Mouse (Mus musculus) heart, adult 11 months (tissue): Measurements from ENCODE around the gene Slc7a11.
A peak's percentile ranks its signal among the peaks of the same experiment; 100 is the strongest.

Experiments
- DNase-seq: peaks from one replicate; pipeline ENCODE4 v3.0.0; 2022

Gene Slc7a11

DNA sequence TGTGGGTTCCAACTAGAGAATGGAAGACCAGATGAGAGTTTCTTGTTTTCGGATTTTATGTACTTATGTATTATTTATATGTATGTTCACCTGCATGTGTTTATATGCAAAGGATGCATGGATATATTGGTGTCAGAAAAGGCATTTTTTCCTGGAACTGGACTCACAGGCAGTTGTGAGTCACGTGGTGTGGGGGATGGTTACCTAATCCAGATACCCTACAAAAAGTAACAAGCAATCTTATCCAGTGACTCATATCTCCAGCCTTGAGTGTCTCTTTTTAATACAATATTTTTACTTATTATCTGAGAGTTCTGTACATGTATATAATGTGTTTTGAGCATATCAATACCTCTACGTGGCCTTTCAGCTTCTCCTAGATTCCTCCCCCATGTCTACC lies 469.4 kb downstream of the Slc7a11 start:
- no peak for DNase-seq

- DNase-seq = no peak
These were observed 477.8 kb downstream of the Slc7a11 start for GRCm38 (mm10) chr3:49965569-49965968.

DNA sequence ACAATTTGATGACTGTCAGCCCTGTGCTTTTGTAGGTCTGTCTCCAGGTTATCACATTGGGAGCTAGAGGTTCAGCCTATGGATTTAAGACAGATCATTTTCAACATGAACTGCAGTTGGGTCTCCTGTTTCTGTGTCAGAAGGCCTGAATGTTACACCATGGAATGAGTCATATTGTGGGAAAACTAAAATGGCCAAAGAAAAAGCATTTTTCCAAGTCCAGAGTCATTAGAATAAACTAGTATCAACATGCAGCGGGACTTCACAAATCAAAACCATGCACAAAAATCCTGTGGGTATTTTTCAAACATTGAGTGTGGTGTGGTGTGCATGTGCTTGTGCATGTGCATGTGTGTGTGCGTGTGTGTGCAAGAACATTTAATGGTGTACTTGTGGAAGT lies 482.8 kb downstream of the Slc7a11 start:
- no peak for DNase-seq

DNA sequence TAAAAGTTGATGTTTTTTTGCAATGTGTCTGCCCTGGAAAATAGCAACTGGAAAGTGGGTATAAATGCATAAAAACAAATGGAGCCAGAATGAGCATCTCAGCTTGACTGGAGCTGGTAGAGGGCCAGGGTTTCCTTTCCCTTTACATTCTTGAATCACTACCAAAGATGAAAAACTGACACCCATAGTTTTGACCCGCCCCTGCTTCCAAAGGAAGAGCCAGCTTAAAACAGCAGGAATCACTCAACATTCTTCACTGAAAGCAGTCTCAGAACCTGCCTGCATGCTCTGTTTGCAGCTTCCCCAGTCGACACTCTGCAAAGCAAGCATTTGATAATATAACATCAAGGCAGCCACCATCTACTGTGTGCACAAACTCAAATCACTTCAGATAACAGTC lies 496.6 kb downstream of the Slc7a11 start:
- peak; percentile 90 for DNase-seq

DNA sequence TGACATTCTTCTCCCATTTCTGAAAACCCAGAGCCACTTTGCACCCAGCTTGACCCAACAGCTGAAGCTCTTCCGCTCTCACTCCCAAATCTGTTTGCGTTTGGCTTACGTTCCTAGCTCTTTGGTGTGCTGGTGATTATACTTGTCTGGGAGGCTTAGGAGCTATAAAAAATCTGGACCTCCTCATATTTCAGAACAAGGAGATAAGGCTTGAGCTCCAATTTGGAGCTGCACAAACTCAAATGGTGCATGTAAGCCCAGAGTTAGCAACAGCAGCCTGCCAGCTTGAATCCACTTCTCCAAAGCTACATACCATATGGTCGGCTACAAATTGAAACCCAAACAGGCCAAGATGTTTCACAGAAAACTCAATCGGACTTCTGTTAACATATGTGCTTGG lies 498.6 kb downstream of the Slc7a11 start:
- peak; percentile 96 for DNase-seq

DNA sequence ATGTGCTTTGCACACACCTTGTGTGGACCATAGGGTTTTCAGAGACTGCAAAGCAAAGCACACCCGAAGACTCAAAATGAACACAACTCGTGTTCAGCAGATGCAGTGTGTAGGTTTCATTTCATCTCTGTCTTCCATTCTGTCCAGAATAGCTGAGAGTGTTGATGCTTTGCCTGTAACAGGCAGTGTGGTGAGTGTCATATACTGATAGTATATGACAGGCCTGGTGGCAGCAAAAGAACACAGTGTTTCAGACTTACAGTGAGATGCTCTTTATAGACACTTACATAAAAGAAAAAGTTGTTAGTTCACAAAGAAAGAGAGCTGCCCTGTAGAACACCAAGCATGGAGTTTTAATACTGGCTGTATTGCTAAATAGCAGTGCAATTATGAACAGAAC lies 505.8 kb downstream of the Slc7a11 start:
- no peak for DNase-seq

DNA sequence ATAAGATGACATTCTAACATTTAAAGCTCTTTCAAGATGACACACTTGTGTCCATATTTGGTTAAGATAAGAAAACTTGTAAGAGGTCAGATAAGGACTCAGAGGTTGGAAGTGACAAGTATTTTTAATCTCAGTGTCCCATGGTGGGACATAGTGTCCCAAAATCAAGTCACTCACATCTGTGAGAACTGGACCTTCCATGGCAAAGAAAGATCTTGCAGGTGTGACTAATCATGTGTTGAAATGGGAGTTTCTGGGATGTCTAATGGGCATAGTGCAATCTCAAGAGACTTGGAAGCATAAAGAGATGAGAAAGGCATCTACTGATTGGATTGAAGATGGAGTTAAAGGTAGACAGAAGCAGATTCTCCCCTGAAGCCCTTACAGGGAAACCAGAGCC lies 513.9 kb downstream of the Slc7a11 start:
- peak; percentile 92 for DNase-seq

GRCm38 (mm10) chr3:49928509-49929263 lies 514.7 kb downstream of the Slc7a11 start:
- peak; percentile 94 for DNase-seq

- no peak for DNase-seq
These were observed 529.5 kb downstream of the Slc7a11 start for GRCm38 (mm10) chr3:49913929-49914328.

DNA sequence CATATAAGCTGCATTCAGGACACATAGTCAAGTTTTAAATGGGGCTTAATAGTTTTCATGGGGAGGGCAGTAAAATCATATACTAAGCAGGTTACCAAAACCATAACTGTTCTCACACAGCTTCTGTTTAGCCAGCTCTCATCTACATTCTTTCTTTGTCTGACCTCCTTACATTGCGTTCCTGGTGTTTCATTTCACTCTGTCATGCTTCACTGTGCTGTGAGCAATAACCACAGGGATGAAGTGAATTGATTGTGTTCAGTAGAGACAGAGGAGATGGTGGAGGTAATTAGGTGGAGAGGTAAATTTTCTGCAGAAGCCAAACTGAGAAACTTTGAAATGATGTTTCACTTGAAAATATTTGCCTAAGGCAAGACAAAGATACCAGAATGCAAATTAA lies 532.5 kb downstream of the Slc7a11 start:
- DNase-seq = no peak

GRCm38 (mm10) chr3:49908426-49909341 lies 534.7 kb downstream of the Slc7a11 start:
- DNase-seq = no peak

- DNase-seq = no peak
These were observed 549.5 kb downstream of the Slc7a11 start for GRCm38 (mm10) chr3:49893945-49894344.

DNA sequence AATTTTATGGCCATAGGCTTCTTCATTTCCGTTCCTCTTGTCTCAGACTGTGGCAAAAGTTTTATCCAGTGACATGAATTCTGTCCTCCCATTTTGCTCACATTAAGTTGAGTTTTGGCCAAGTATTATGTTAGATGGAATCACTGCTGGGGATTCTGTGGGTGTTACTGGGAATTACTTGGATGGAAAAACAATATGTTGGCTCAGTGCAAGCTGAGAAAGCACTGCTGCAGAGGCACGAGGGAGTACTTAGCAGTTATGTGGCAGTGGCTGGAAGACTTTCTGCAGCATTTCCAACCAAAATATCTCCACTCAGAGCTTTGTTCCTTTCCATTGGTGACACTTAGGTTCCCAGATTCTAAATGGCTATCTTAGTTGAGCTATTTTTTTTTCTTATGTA lies 556.1 kb downstream of the Slc7a11 start:
- peak; percentile 87 for DNase-seq

GRCm38 (mm10) chr3:49886220-49886945 lies 557.0 kb downstream of the Slc7a11 start:
- no peak for DNase-seq

GRCm38 (mm10) chr3:49880496-49880895 lies 562.9 kb downstream of the Slc7a11 start:
- no peak for DNase-seq

- no peak for DNase-seq
These were observed 572.6 kb downstream of the Slc7a11 start for GRCm38 (mm10) chr3:49870786-49871185.

- DNase-seq = no peak
These were observed 575.3 kb downstream of the Slc7a11 start for GRCm38 (mm10) chr3:49867951-49868584.

DNA sequence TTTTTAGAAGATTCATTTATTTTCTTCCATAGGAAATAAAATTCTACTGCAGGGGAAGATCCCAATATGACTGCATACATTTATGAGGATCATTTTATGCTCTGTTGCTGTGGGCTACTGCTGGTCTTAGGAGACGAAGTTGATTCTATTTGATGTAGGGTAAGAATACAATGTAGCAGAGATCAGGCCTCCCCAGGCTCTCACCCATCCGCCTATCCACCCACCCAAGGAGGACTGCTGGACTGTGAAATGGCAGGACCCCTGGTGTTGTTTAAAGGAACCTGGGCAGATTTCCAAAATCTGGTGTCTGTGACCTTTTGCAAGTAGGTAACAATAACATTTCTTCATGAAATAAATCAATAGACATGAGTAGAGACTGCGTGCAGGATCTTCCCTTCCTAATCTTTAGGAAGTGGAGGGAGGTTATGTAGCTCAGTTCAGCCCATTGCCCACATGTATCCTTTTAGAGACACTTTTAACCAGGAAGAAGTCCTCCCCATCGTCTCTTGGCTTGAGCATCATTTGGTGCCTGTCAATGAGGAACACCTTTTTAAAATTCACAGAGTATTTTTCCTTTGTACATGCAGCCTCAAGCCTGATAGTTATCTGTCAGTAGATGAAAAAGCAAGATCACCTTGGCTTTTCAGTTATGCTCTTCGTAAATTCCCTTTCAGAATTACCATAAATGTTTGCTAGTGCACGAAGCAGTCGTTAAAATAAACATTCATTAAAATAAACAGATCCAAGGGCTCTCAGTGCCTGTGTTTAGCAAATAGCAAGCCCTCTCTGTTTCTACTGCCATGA lies 576.1 kb downstream of the Slc7a11 start:
- no peak for DNase-seq

GRCm38 (mm10) chr3:49866061-49866515 lies 577.3 kb downstream of the Slc7a11 start:
- peak; percentile 88 for DNase-seq

- peak; percentile 92 for DNase-seq
These were observed 586.6 kb downstream of the Slc7a11 start for GRCm38 (mm10) chr3:49856797-49857196.

DNA sequence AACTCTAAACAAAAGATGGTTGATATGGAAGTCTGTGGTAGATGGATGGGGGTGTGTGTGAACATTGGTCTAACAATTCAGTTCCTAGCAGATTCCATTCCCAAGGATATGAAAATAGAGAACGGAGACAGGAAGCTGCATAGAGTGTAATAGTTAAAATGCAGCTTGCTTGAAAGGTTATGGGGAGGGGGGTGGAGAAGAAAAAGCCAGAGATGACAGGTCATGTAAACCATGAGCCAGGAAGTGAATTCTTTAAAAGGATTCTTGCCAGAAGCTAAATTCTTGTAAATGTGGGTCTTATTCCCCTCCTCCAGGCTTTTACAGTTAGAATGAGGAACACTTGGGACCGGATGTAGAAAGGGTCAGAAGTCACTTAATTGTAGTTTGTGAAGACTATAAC lies 589.1 kb downstream of the Slc7a11 start:
- DNase-seq = no peak

- DNase-seq = no peak
These were observed 600.4 kb downstream of the Slc7a11 start for GRCm38 (mm10) chr3:49842971-49843370.
